Mouse (Mus musculus) MEL-GATA-1-ER (cell line): ENCODE data around the gene Vmn2r48.
"Not testable (repeated sequence)": the region's sequence is repeated elsewhere in the genome, so short reads cannot be mapped to it uniquely, and the experiment has no call there.

Source experiments
- DNase-seq: peaks from one replicate; pipeline ENCODE4 v3.0.0-alpha.2; 2012; ENCODE audit warnings: low read depth; ENCODE audit errors: extremely low read depth

Gene Vmn2r48

DNA sequence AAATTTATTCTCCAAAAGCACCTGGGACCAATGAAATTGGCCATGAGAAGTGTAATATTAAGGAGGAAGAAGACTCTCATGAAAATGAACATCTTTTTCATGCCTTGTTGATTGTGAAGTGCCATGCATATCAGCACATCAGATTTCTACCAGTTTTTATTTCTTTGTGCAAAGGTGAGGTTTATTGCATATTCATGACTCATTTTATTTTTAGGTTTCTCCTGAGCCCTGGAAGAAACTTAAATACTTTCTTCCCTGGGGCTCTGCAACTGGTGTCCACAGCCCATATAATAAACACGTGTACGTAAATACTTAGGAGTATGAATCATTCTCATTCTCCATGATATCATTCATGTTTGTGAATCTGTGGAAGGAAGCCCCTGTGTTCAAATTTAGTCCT, at the start of gene Vmn2r48:
Vmn2r48 (minus strand) TSS at position 101 of the 400 bp plus-strand sequence.
- not testable (repeated sequence) for DNase-seq

DNA sequence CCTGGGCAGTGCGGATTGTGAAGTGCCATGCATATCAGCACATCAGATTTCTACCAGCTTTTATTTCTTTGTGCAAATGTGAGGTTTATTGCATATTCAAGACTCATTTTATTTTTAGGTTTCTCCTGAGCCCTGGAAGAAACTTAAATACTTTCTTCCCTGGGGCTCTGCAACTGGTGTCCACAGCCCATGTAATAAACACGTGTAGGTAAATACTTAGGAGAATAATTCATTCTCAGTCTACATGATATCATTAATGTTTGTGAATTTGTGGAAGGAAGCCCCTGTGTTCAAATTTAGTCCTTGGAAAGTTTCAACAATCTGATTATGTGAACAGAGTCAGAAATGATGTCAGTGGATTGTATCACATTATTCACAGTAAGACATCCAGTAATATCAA, 38.8 kb upstream of the Vmn2r48 start, which contains the start of gene Vmn2r49:
Vmn2r49 (minus strand) TSS at position 101 of the 400 bp plus-strand sequence.
- not testable (repeated sequence) for DNase-seq
